Mouse (Mus musculus): ENCODE measurements at regions not wholly inside any gene's neighbourhood (a gene's known extent, or its start where the extent isn't known, plus 50 kb on each side); places are given as distances from the start of the nearest gene placed in this dataset.

GRCm38 (mm10) chr17:15898689-15899419 is 68.0 kb upstream of the Rgmb start:
- TF ChIP-seq GATA1 (IDR thresholded peaks at IDR 0.05; ENCODE audit: borderline replicate concordance, low read length), result no peak
- no peak for TF ChIP-seq FLI1 (IDR thresholded peaks at IDR 0.05; ENCODE audit: low read length)
